Mouse (Mus musculus) cerebellum, adult 9-11 months (tissue): ENCODE measurements around the gene Ddb2.

Source experiments
- DNase-seq: peaks from one replicate; pipeline ENCODE4 v3.0.0; 2022

Ddb2 gene

DNA sequence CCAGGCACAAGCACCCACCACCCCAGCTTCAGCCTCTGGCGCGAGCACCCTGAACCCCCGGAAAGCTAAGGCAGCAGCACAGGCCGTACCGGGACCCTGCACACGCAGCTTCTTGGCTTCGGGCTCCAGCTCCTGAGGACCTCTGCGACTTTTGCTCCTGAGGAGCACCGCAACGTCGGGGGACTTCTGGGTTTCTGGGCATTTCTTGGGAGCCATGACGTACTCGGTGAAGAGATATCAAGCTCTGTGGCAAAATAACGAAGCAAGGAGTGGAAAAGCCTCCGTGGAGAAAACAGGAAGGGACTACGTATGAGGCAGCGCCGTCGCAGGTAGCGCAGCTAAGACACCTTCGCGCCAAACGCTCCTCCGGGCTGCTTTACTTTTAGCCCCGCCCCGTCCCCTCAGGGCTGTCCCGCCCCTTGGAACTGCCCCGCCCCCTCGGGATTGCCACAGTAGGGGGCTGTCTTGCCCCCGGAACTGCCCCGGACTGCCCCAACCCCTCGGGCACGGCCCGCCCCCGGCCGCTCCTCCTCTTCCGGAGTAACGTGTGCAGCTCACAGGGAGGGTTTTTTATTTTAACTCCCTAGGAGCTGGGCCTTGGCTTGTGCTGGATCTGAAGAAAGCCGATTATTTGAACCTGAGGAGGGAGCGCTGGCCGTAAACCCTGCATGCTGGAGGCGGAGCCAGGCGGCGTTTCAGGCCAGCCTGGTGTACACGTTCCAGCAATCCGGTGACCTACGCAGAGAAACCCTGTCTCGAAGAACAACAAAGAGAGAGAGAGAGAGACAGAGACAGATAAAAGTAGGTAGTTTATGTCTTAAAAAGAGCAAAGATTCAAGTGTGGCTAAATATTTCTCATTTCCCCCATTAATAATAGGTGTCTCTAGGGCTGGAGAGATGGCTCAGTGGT lies at the start of gene Ddb2:
Ddb2 (minus strand) TSS at position 382 of the 910 bp plus-strand sequence.
- DNase-seq, result peak; percentile 93

DNA sequence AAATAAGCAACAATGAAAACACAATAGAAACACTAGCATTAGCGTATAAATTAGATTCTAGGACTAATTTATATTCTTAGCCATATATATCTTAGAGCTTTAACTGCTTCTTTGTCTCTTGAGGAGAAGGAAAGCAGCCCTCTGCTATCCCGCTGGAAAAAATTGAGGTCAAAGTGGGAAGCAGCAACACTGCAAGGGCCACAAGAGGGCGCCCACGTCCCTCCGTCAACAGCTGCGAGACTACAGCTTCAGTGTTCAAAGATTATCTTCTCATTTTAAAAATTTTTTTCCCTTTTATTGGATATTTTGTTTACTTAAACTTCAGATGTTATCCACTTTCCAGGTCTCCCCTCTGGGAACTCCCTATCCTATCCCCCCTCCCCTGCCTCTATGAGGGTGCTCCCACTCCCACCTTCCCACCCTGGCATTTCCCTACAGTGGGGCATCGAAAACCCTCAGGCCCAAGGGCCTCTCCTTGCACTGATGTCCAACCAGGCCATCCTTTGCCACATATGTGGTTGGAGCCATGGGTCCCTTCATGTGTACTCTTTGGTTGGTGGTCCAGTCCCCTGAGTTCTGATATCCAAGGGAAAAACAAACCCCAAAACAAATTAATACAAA lies 49.2 kb upstream of the Ddb2 start:
- peak; percentile 82 for DNase-seq

DNA sequence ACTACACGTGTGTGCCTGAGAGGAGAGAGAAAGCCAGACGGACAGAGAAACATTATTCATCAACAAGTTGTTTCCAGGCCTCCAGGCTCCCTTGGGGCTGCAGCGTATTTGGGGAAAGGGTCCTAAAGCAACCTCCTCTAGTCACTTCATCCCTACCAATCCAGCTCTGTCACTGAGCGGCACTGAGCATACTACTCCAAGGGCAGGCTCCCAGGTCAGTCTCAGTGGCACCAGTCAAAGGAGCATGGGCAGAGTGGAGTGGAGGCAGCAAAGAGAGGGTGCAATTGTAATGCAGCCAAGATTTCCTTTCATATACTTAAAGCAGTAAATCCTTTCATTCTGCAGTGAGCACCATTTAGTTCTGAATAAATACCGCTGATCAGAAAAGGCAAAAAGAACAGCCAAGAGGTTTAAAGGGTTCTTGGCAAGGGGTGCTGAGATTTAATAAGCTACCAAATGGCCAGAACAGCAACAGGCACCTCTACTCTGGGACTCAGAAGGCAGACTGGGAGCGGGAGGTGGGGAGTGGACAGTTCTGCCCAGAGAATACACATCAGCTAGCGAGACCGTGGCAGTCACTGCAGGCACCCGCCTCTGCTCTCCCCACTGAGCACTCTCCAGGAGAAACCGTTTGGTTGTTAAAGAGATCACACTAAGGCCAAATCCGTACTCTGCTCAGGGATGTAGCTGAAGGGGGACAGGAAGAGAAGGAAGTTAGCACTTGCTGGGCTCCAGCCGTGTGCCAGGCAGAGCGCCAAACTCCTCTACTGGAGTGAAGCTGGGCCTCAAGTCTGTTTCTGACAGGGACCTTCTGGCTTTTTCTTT lies 47.8 kb upstream of the Ddb2 start:
- DNase-seq, result peak; percentile 83

DNA sequence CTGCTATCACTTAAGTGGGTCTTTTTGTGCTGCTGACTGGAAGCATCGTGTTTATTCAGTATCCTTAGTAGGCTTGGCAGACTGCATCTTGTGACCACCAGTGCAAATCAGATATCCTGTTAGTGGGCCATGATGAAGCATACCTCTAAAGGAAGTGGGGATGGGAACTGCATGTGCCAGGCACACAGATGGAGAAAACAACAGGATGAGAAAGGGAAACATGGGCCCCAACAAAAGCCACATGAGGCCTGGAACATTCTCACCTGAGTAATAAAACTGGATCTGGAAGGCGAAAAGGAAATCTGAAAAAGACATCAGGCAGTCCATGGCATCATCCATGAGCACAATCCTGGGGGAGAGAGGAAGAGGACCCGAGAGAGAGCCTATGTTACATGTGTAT lies 47.2 kb upstream of the Ddb2 start:
- DNase-seq, result peak; percentile 62

DNA sequence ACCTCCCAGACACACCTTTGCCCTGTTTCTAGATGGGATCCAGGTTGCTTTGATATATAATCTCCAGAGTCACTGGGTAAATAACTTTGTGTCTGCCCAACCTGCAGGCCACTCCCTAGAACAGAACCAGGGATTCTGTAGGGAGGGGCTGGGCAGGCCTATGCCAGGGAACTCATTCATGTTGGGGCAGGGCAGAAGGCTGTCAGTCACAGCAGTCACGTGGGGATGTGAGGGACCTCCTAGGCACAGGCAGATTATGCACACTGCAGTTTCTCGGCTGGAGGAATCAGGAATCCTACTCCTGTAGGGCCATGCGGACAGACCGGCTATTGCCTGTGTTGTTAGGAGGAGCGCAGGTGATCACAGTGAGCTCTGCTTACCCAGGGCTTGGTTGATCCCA lies 44.6 kb upstream of the Ddb2 start:
- no peak for DNase-seq

DNA sequence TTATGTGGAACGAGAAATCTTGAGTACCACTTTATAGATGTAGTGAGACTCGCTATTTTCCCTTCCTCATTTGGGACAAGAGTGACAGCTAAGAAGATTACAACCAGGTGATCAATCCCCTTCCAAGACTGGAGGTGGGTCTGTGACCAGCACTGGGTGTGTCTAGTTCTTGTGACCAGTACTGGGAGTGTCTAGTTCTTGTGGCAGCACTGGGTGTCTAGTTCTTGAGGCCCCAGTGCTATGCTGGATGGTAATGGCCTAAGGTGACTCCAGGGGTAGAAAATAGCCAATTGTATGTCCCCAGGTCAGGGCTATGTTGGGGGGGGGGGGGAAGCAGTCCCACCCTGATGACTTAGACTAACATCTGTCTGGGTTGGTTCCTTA lies 42.6 kb upstream of the Ddb2 start:
- DNase-seq, result no peak

DNA sequence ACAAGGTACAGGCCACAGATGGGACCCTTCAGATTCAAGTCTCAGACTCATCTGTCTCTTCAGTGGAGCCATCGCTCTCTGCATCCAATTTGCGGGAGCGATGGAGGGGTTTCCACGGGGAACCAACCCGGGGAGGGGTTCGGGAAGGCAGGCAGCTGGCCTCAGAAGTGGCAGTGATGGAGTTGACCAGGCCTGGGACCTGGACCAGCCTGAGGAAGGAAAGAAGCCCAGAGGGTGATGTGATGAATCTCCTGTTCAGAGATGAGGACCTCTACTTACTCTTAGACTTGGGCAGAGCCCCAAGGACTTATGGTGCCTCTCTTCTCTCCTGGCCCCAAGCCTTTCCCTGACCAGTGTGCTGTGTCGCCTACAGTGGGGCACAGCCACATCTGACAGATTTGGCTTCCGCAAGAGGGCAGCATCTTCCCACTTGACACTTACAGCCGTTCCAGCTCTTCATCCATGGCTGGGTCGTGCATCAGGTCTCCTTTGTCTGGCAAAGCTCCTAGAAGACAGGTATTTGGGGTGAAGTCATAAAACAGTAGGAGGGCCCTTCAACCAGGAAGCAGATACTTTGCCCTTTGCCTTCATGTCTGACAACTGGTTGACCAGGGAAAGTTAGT lies 42.1 kb upstream of the Ddb2 start:
- DNase-seq, result peak; percentile 71

DNA sequence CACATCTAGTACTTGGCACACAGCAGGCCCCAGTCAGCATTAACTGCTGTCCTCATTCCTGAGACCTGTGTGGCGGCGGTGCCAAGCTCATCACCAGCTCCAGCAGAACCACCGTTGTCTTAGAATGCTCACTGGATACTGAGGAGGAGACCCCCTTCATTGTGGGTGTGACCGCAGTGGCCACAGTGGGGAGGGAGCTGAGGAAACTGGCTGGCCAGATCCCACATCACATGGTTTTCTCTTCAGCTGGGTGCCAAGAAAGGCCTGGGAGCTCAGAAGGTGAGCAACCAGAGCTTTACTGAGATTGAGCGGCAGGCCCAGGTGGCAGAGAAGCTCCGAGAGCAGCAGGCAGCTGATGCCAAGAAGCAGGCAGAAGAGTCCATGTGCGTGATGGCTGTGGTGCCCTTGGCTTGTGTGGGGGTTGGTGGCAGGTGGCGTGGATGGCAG lies 32.9 kb upstream of the Ddb2 start:
- DNase-seq, result peak; percentile 89

DNA sequence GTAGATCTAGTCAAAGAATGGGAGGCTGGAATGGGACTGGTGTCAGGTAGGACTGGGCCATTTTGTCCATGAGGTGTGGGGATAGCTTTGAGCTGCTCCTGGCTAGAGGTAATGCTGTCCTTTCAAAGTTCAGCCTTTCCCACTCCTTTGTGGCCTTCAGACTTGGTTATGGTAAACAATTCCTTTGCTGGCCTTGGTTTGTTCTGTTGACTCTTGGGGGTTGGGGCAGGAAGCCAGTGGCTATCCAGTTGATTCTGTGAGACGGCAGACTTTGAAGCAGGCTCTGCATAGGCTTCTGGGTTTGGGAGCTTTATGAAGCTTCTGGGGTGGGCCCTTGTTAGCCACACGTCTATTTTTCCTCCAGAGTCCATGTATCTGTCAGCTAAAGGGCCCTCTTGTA lies 31.9 kb upstream of the Ddb2 start:
- no peak for DNase-seq

DNA sequence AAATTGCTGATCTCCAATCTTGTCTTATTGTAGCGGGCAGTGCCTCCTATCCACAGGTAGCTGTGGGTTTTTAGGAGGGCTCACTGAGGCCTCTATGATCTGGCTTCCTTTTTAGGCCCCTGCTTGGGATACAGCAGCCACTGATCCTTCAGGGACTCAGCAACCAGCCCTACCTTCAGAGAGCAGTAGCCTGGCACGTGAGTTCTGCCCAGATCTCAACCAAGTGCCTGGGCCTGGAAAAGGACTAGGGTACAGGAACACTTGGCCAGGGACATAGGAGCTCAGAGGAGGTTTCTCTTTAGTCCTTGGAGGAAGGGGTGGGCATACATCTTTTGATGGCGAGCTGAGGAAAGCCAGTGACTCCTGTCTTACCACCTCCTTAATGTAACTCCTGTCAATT lies 31.3 kb upstream of the Ddb2 start:
- no peak for DNase-seq

DNA sequence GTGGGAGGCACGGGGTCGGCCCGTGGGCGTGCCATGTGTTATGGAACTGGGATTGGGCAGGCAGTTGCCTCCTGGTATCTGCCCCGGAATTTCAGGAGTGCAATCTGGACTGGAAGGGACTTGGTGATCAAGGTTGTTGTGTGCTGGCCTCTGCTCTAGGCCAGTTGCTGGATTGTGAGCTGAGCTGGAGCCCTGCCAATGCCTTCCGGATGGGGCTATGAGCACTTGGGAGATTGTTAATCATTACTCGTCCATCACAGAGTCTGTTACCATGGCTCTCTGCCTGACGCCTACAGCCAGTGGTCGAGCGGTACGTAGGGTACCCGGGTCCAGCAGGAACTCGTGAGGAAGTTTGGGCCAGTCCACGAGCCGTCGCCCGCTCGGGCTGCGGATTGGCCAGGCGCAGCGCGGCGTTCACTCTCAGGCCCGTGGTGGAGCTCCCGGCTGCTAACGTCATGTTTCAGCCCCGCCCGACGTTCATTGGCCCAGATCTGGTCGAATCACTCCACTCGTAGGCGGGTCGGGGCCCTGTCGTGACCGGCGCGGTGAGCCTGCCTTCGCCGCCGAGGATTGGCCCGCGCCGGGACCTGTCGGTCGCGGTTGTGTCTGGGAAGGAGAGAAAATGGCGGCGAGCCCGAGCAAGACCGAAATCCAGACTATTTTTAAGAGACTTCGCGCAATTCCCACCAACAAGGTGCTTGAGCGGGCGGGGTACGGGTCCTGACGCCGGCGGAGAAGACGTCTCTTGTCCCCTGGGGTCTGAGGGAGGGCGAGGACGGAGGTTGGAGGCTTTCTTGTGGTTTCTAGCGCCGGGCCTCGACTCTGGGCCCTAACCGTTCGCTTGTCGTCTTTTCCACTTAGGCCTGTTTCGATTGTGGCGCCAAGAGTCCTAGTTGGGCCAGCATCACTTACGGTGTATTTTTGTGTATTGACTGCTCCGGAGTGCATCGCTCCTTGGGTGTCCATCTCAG lies 28.2 kb upstream of the Ddb2 start, which contains the start of gene Arfgap2:
Arfgap2 (plus strand) TSS at position 264 of the 971 bp plus-strand sequence.
- DNase-seq, result peak; percentile 99

DNA sequence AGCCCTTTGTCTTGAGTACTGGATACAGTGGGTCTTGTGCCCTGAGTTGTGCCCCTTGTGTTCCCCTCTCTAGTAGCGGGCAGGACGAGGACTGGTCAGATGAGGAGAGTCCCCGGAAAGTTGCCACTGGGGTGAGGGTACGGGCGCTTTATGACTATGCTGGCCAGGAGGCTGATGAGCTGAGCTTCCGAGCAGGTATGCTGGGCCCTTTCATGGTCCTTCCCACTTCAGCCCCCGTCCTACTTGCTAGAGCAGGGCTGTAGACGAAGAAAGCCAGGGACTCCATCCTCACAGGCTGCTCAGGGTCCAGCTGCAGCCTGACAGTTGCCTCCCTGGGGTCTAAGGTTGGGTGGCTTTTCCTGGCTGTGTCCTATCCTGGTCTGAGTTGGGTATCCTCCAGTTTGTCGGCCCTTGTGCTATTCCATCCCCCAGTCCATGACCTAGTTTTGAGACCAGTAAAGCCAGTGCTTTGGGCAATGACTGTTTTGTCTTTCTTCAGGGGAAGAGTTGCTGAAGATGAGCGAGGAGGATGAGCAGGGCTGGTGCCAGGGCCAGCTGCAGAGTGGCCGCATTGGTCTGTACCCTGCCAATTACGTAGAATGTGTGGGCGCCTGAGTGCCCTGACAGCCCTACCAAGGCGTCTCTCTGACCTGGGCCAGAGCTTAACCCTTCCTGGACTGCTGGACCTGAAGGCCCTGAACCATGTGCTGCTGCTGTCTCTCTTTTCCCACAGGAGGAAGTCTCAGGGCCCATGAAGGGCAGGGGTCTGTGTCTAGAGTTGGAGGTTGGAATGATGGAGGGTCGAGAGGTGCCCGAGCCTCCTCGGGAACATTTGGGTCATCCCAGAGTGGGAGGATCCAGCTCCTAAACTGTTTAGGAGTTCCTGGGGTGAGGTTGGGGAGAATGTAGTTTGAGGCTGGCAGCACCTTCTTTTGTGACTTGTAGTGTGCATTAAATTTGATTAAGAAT lies 27.2 kb upstream of the Ddb2 start:
- peak; percentile 63 for DNase-seq

DNA sequence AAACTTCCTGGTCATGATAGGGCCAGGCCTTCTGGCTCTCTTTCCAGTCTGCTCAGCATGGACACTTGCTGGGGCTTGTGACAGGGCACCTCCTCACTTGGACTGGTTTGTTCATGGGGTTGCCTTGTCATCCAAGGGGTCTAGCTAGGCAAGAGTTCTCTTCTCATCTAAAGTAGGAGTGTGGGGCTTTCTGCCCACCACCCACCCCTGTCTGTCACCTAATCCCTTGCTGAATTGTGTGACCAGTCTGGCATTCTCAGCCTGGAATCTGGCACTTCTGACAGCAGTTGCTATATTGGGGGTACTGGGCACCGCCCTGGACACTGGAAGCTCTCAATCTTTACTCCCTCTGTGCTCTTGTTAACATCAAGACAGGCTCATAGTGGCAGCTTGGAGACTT lies 22.7 kb upstream of the Ddb2 start:
- no peak for DNase-seq

DNA sequence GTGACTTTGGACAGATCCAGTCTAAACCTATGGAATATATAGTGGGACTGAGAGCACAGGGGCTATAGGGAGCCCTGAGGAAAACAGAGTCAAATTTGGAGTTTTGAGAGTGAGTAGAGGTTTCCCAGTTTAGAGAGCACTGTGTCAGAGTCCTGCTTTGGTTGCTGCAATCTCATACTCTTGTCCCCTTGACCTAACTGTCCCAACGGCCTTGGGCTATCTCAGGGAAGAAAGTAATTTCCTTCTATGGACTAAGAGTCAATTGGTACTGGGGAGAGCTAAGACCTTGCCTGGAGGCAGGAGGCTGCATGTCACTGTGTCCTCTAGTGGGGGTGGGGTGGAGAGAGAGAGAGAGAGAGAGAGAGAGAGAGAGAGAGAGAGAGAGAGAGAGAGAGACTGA lies 22.0 kb upstream of the Ddb2 start:
- DNase-seq, result no peak

DNA sequence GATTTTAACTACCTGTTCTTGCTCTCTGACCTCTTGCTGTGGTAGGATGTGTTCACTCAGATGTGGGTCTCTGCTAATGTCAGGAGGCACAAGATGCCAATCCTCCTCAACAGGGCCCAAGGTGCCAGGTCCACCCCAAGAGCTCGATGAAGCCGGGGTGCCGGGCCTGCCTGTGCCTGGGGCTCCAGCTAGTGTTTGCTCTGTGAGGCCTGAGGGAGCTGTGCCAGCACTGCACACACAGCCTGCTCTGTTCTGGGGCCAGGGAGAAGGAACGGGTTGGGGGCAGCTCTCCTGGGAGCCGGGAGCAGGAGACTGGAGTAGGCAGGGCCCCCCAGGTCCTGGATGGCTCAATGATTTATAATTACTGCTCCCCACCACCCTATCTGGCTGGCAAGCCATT lies 21.3 kb upstream of the Ddb2 start:
- peak; percentile 74 for DNase-seq

DNA sequence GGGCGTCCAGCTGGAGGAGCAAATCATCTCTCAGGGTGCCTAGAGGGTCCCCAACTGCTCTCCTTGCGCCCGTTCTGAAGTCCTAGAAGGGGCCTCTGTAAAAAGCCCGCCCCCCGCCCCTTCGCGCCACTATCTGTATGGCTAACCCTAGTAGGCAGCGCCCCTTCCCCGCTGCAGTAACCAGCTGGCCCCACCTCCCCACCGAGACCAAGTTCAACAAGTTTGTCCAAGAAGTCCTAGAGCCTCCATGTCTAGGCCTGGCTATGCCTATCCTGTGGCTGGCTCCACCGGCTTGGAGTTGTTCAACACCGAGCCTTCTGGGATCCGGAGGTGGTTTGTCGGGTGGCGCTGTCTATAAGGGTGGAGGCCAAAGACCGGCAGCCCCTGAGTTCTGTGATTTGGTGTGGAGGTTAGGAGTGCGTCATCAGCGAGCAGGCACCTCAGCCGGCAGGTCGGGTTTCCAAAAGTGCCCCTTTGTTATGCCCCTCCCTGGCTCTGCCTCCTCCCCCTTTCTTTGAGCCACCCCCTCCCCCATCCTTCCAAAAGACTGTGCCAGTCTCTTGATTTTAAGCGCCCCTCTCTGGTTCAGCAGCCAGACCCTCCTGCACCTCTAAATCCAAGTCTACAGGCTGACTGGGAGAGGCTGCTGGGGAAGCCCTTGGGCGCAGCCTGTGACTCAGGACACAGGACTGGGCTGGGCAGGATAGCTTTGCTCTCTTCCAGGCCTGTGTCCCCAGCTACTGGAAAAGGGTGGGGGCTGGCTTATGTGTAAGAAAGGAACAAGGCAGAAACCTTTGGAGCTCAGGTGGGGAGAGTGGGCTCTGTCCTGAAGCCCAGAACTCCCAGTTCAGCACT lies 20.6 kb upstream of the Ddb2 start:
- peak; percentile 74 for DNase-seq

DNA sequence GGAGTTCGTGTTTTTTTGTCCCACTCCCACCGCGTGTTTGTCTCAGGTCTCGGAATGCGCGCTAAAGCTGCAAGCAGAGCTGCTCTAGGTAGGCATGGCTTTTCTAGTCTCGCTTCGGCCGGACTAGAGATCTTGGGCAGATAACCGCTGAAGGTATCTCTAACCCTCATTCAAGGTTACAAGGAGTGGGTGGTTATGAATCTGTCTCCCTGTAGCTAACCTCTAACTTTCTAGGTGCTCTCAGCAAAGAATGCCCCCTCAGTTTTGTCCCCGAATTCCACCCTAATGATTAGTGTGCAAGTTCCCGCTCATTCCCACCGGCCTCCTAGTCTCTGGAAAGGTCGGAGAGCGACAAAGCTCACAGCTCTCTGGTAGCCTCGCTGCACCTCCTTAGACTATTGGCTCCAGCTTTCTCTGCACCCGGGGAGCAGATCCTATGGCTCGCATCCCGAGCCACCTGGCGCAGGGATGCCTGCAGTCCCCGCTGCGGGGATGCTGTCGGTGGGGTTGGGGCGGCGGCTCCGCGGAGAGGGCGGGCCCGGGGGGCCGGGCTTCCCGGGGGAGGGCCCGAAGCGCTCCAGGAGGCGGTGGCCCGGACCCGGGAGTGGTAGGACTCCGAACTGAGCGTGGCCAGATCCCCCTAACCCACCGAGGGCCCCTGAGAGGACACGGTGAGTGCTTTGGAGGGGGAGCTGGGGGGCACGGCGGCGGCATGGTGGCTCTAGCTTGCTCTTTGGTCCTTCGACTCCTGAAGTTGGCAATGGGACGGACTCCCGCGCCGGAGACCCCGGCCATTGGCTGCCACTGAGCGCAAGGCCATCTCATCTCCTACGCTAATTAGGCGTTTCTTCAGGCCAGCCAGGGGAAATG lies 19.7 kb upstream of the Ddb2 start:
- peak; percentile 83 for DNase-seq

DNA sequence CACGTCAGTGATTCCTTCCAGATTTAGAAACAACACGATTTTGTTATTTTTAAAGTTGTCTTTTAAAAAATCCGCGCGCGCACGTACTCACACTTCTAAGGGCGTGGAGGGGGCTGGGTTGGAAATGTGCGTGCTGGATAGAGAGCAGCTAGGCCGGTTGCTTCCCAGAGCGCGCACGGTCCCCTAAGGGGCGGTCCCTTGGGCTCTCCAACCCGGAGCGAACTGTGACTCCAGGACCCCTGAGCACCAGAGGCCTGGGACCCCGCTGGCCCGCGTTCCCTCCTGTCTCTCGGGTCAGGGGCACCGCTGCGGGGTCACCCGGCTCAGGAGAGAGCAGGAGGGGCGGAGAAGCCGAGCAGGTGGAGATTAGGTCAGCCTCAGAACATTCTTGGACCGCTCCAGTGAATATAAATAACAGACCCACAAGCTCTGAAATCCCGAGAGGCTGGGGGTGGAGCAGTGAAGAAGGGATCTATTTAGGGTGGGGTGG lies 18.9 kb upstream of the Ddb2 start, which contains the start of gene Pacsin3:
Pacsin3 (plus strand) TSS at position 294 of the 490 bp plus-strand sequence.
- DNase-seq, result peak; percentile 80
